Mouse (Mus musculus): ENCODE data around the gene Efcab11. TPM values are rescaled to one million over a fixed set of nuclear protein-coding genes. Genes with fewer than 3 reads are reported as not detected.
"Not testable (repeated sequence)": the region's sequence is repeated elsewhere in the genome, so short reads cannot be mapped to it uniquely, and the experiment has no call there.

The Efcab11 gene
- total RNA-seq, 2 experiments from 2014 or later, result 0.30 to 0.33 TPM

DNA sequence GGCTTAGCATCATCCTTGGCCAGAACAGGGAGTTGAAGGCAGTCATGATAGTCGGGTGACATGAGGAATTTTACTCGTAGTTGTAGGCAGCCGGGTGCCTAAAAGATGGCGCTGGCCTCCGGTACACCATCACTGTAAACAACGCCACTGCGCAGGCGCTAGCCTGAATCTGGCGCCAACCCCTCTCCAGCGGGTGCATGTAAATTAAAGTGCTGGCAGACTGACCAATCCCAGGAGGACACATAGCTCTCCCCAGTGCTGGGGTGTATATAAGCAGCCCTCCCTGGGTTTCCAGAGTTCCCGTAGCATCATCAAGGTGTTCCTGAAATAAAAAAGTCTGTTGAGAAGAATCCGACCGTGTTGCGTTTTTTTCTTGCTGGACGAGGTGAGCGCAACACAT lies 66.2 kb downstream of the Efcab11 start:
- DNase-seq (ENCODE audit: low spot score in 2 of 2), result not testable (repeated sequence)

DNA sequence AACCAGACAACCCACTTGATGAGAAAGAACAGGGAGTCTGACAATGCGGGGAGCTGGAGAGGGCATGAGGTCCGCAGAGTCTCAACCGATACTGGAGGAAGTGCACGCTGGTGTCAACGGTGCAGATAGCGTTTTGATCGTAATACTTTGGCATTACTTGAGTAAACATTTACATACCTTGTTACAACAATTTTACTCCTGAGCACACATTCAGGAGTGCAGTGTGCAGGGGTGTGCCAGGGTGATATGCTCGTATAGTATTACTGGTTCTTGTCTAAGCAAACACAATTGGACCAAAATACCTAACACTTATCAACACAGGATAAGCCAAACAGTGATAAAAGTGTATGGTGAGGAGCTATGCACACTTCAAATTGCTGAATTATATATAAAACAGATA lies 69.0 kb downstream of the Efcab11 start:
- DNase-seq (ENCODE audit: low spot score in 2 of 2), result no peak

DNA sequence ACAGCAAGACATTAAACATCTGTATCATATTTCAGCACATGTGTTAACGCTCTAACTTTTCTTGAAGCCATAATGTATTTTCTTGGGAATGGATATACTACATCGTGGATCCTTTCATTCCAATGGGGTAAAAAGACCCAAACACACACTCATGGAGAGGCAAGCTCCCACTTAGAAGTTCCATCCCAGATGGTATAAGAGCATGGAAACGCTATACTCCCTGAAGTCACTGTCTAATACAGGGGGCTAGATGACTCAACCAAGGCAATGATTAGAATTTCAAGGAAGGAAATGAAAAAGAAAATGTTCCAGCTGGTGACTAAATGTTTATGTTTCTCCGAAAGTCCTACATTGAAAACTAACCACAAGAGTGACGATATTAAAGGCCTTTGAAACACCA lies 76.3 kb downstream of the Efcab11 start:
- no peak for DNase-seq (ENCODE audit: low spot score in 2 of 2)

DNA sequence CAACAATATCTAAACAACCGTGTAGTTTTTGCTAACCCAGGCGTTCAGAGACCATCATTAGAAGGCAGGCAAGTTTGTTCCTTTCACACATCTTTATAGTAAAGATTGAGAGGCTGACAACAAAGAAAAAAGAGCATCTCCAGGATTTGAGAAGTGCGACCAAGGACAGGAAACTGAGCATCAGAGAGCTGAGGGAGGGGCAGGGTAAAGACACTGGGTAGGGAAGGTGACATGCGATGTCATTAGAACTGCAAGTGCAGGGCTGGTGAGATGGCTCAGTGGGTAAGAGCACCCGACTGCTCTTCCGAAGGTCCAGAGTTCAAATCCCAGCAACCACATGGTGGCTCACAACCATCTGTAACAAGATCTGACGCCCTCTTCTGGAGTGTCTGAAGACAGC lies 77.5 kb downstream of the Efcab11 start:
- not testable (repeated sequence) for DNase-seq (ENCODE audit: low spot score in 2 of 2)

DNA sequence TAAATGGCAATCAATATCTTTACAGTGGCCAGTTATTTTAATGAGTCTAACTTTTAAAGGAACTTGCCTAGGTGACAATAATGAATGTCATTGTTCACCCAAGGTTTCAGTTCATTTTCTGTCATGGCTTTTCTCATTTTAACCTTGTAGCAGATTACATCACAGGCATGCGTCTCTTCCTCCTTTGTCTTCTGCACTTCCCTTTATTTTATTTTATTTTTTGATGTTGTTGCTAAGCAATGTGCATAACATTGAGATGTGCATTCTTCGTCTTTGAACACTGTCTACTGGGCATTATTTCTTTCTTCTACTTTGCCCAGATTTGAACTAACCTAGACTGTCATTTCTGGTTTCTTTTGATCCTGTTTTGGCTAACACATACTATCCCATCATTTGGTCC lies 88.3 kb downstream of the Efcab11 start:
- no peak for DNase-seq (ENCODE audit: low spot score in 2 of 2)

DNA sequence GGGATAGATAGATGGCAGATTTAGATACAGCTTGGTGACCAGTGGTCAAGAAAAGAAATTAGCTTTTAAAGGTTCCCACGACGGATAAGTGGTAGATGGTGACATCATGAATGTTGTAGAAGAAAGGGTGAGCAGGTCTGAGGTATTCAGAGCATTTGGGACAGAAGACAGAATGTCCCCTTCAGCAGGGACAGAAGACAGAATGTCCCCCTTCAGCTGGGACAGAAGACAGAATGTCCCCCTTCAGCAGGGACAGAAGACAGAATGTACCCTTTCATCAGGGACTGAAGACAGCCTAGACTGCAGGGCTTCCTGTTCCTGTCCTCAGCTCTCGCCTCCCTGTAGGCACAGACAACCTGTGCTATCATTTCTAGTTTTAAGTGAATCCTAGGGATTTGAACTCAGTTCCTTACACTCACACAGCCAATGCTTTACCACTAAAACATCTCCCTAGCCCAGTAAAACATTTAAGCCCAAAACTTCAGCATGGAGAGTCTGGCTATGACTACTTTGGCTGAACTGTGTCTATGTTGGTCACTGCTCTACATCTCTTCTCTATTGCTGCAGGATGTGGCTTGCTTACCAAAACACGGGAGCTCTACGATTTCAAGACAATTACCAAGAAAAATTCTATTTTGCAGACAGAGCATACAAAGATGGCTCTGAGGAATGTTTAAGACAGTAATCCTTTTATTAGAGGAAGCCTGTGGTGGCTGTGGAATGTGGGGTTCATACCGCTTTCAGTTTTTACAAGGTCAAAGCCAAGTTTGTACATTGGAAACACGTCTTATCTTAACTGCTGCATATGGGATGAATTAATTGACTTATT lies 89.2 kb downstream of the Efcab11 start:
- DNase-seq (ENCODE audit: low spot score in 2 of 2), result no peak

DNA sequence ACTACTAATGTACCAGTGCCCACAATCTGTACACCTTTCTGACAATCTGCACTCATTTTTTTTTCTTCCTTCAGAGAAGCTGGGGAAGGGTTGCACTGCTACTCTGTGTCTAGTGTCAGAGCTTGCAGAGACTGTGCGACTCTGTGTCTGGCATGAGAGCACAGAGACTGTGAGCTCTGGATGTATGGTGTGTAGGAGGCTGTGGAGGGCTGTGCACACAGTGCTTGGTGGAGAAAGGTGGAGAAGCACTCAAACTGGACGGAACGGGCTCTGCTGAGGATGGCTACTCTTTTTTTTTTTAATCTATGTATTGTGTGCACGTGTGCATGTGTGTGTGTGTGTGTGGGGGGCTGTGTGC lies 90.1 kb downstream of the Efcab11 start:
- no peak for DNase-seq (ENCODE audit: low spot score in 2 of 2)

DNA sequence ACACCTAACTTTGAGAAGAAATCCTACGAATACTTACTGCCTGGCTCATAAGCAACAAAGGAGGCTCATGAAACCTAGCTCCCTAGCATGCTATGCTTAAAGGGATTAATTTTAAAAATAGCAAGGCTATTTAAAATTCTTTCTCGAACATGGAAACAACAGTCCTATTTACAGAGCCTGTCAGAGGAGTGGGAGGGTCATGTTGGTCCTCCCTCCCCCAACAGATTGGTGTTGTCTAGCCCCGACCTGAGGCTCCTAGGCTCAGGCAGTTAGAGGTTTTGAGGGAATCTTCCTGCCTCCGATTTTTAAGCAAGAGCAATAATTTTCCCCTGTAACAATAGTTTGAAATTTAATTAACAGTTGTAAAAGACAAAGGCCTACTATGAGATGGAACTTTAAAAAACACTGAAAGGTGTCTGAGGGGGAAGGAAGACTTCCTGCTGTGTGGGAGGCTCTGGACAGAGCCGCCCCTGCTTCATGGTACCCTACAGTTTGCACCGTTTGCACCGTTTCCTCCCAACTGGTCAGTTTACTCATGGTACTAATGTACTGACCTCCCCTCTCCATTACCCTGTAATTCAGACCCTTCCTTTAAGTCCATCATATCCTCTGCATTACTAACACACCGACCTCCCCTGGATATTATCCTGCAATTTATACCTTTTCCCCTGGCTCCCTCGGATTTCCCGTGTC lies 90.6 kb downstream of the Efcab11 start:
- DNase-seq (ENCODE audit: low spot score in 2 of 2), result no peak

DNA sequence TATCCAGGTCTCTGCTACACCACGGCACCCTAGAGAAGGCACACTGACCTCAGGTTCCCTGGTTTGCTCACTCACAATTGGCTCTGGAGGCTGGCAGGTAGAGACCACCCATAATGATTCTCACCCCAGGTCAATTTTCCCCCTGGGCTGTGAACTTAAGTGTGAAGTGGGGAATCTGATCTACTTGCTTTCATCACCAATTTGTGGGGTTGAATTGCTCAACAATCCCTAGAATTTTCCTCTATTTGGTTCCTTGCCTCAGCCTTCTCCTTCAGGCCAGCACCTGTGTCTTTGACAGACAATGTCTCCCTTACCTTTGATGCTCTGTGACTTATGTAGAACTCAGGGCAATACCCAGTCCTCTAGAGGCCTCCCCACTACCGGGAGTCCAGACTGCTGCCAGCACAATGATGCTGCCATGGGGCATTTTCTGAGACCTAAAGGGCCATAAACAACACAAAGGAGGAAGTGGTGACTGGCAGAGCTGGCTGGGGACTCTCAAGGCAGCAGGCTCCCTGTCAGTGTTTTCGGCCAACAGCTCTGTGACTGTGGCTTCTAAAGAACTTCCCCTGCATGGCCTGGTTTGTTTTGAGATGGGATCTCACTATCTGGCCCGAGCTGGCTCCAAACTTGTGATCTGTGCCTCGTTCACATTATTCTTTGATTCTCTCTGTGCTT lies 94.8 kb downstream of the Efcab11 start:
- DNase-seq (ENCODE audit: low spot score in 2 of 2), result no peak

DNA sequence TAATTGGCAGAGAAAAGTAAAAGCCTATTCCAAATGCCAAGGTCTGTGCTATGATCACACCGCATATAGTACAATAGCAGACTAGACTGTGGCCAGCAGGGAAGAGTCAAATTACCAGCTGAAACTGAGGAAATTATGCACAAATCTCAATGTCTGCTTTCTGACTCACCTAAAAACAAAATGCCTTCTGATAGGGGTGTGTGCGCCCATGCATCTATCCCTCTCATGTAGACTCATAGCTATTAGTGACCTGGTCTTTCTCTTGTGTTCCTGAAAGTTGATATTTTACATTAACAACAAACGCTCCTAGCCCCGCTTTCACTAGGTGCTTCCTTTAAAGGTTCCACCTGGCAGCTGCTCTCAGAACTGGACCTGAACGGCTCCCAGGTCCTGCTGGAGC lies 102.5 kb downstream of the Efcab11 start:
- no peak for DNase-seq (ENCODE audit: low spot score in 2 of 2)

DNA sequence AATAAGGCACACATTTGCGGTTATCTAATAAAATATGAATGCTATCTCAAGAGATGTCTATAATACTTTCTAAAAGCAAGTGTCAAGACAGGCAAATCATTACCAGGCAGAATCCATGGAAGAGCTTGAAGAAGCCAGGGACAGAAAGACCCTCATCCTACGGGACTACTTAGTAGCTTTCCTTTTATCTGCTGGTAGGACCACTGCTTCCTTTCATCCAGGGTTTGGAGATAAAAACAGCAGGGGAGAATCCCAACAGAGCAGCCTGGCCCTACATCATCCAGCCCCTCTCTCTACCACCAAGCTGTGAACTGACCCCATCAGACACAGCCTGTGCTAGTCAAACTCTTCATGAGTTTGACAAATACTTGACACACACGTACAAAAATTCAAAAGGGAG lies 103.8 kb downstream of the Efcab11 start:
- DNase-seq (ENCODE audit: low spot score in 2 of 2), result no peak

DNA sequence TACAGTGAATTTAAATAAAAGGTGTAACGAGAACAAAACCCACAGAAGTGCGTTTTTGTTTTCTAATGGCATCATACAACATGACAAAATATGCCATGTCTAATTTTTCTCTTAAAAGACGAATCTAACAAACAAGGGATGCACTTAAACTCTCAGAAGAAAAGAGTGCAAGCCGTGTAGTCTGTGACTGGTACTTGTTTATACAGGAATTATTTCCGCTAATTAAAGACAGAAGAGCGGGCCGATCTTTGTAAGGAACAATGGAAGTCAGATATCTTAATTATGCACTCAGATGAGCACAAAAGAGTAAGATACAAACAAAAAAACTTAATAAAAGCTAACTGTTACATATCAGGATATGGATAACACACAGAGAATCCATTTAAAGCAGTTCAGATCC lies 104.3 kb downstream of the Efcab11 start:
- no peak for DNase-seq (ENCODE audit: low spot score in 2 of 2)

DNA sequence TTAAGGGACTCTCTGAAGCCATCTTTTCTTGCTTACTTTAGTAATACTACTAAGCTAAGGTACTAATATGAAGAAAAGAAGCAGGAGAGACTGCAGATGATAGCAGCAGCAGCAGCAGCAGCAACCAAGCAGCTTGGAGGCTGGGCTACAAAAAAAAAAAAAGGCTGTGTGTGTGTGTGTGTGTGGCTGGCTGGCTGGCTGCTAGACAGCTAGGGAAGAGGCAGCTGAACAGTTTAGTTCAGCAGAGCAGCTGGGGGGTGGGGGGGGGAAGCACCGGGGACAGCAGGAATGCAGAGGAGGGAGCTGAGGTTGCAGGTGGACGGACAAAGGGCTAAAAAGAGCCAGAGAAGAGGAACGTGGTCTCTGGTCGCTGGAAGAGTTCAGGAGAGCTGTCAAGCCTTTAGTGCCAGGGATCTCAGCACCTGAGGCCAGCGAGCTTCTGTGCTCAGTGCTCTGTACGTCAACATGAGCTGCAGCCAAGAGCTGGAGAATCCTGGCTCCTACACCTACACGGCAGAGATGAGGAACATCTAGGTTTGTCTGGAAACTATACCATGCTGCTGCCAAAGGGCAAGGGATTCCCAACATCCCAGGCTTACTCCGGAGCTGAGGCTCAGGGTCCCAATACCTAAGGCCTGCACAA lies 107.6 kb downstream of the Efcab11 start:
- no peak for DNase-seq (ENCODE audit: low spot score in 2 of 2)

DNA sequence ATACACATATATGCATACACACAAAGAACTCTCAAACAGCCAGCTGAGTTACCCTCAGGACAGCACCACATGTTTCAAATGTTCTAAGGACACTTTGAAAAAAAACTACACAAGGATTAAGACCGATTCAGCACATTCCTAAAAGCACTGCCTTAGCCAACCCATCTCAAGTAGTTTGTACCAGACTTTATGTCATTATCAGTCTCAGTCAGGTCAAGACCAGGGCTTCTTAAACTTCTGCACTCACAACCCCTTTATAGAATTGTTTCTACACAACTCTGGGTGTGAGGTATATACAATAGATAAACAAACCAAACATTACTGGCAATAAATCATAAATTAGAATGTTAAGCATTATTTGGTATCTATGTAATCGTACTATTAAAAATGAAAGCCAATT lies 109.4 kb downstream of the Efcab11 start:
- DNase-seq (ENCODE audit: low spot score in 2 of 2), result no peak

DNA sequence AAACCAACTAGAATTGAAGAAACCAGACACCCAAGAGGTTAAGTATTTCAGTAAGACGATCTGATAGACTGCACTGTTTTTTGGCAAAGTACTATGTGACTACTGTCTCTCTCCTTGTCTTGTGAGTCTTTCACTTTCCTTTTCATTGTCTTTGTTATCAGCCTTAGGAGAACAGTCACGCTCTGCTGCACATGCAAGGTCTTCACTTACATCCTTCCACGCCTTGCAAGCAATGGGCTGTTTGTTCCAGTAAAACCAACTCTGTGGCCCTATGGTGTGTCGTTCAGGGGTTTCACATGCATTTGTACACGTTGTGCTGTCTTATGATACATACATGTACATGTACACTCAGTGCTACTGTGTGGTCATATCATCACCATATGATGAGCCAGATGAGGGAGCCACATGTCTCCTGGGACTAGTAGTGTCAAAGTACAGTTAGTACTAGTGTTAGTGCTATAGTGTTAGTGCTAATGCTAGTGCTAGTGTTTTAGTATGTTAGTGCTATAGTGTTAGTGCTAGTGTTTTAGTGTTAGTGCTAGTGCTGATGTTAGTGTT lies 110.5 kb downstream of the Efcab11 start:
- DNase-seq (ENCODE audit: low spot score in 2 of 2), result no peak

DNA sequence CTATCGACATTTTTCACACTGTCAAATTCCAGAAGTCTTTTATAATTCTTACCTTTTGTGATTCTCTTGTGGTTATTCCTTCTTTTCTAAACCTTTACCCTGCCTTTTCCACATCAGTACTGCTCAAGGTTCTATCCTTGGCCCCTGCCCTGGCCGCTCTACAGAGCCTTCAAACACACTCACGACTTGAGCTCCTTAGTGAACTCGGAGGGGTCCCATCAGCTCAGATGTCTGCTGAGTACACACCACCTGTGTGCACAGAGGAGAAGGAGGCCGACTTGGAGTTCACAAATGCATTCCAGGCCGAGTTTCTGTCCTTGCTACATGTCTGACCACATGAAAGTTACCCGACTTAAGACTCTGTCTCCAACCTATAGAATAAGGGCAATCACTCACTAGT lies 113.2 kb downstream of the Efcab11 start:
- DNase-seq (ENCODE audit: low spot score in 2 of 2), result no peak

DNA sequence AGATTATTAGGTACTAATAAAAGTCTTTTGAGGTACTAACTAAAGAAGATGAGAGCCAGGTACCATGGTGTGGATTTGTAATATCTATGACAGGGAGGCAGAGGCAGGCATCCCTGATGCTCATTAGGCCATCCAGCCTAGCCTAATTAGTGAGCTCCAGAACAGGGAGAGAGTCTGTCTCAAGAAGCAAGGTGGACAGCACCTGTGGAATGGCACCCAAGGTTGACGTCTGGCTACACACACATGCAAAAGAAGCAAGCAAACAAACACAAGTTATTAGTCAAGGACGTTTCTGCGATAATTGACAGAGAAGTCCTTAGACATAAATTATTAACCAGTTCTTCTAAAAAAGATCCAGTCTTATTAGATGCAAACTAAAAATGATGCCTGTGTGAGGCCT lies 114.6 kb downstream of the Efcab11 start:
- DNase-seq (ENCODE audit: low spot score in 2 of 2), result no peak

DNA sequence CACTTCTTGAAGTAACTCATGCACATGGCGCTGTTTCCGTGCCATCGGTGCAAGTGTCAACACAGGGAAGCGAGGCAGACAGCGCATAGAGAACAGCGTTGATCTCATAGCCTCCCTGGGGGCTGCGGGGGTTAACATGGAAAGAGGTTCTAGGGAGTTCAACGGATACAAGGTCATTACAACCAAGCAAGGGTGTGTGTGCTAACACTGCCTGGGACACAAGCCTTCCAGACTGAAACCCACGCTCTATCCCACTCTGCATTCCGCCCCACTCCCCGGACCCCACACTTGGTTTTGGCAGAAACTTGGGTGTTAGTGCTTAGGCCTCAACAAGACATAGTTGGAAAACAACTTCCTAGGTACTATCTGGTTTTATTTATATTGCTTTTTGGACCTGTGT lies 116.5 kb downstream of the Efcab11 start:
- no peak for DNase-seq (ENCODE audit: low spot score in 2 of 2)

DNA sequence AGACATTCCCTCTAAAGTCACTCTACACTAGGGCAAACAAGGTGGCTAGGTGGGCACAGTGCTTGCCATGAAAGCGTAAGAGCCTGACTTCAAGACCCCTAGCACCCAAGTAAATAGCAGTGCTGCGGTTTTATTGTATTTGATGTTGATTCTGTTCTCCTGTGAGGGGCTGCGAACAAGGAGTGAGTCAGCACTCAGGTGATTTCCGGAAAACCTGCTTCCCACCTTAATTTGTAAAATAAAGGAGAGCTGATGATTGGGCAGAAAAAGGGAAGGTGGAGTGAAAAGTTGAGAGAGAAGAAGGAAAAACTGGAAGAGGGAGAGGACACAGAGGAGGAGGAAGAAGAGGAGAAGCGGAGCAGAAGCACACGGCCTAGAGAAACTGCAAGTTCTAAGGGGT lies 118.3 kb downstream of the Efcab11 start:
- no peak for DNase-seq (ENCODE audit: low spot score in 2 of 2)

DNA sequence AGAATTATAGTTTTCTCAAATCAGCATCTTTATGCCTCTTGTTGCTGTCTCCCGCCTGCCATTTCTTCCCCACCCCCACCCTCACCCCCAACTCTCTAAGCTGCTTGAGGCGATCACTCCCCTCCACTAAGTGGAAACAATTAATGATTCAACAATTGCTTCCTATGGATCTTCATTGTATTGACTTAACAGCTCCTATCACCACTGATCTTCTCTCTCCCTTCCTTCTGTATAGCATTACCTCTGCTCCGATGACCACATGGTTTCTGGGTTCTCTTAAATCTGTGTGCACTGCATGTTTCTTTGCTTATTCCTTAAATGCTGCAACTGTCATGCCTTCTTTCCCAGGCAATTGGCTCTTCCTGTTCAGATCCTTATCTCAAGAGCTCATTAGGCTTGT lies 120.2 kb downstream of the Efcab11 start:
- no peak for DNase-seq (ENCODE audit: low spot score in 2 of 2)

DNA sequence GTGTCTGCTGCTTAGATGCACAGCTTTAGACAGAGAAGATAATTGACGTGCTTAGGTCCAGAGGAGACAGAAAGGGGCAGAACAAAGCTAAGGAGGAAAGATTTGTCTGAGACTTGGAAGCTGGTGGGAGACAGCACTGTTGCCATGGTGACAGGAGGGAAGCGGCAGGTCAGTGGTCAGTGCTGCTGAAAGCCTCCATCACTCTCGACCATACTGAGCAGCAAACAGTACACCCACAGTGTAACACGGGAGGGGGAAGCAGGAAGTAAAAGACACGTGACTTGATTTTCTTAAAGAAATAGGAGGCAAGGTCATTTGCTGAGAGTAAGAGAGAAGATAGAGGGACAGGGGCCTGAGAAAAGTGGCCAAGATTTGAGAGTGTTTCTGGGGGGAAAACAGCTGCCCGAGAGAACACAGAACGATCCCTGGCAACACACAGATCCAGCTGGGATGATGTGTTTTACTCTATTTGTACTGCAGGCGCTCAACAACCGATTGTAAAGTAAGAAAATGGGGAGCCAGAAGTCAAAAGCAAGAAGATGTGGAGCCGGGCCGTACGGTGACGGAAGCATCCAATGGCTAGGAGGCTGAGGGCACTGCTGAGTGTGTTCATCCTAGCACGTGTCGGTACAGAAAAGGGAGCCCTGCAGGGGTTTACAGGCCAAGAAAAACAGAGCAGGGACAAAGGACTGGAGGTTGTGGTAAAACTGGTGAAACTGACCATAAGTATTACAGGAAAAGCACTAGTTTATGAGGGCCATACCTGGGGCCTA lies 126.3 kb downstream of the Efcab11 start:
- DNase-seq (ENCODE audit: low spot score in 2 of 2), result no peak
